Mouse (Mus musculus) kidney, embryonic 14.5 days (tissue): ENCODE measurements around the gene Hoxb8. TPM values are rescaled to one million over a fixed set of nuclear protein-coding genes. Genes with fewer than 3 reads are reported as not detected.
A peak's percentile ranks its signal among the peaks of the same experiment; 100 is the strongest.

Experiments
- ATAC-seq: fragments of 200-750 bp; cut with Nextera tagmentation; 2 replicates; pipeline ENCODE4 v1.8.0; 2017; ENCODE audit warnings: moderate number of reproducible peaks, mild to moderate bottlenecking, moderate TSS enrichment, moderate library complexity; ENCODE audit not compliant: low FRiP score, low TSS enrichment
- H3K27ac ChIP-seq: fragments of 300-500 bp; sonication (generic); 2 replicates; pipeline ENCODE4 v1.5.1; 2014; ENCODE audit warnings: low read depth, mild to moderate bottlenecking, low read length, moderate library complexity, mixed read lengths
- H3K27me3 ChIP-seq: fragments of 300-500 bp; sonication (generic); 2 replicates; pipeline ENCODE4 v1.6.1; 2014; ENCODE audit warnings: mild to moderate bottlenecking, low read length; ENCODE audit not compliant: control insufficient read depth, insufficient read depth
- H3K36me3 ChIP-seq: fragments of 300-500 bp; sonication (generic); 2 replicates; pipeline ENCODE4 v1.6.1; 2014; ENCODE audit warnings: low read length, mixed read lengths; ENCODE audit not compliant: control insufficient read depth, insufficient read depth
- H3K4me1 ChIP-seq: fragments of 300-500 bp; sonication (generic); 2 replicates; pipeline ENCODE4 v1.6.1; 2014; ENCODE audit warnings: low read length, mixed read lengths; ENCODE audit not compliant: control insufficient read depth, insufficient read depth
- H3K4me2 ChIP-seq: fragments of 300-500 bp; sonication (generic); replicated peaks from 2 replicates; pipeline ENCODE4 v1.6.1; 2014; ENCODE audit warnings: low read depth, mild to moderate bottlenecking, low read length
- H3K4me3 ChIP-seq: fragments of 300-500 bp; sonication (generic); 2 replicates; pipeline ENCODE4 v1.5.1; 2014; ENCODE audit warnings: mild to moderate bottlenecking, low read length
- H3K9ac ChIP-seq: fragments of 300-500 bp; sonication (generic); 2 replicates; pipeline ENCODE4 v1.6.1; 2014; ENCODE audit warnings: low read depth, mild to moderate bottlenecking, low read length, moderate library complexity
- H3K9me3 ChIP-seq: fragments of 300-500 bp; sonication (generic); 2 replicates; pipeline ENCODE4 v1.6.1; 2016; ENCODE audit warnings: low read length; ENCODE audit not compliant: control insufficient read depth
- WGBS: fragments of 180-500 bp; shearing (Covaris S2); extraction: QIAGEN DNeasy Blood & Tissue Kit; methylation state at CpG from one replicate; pipeline ENCODE4 v1.1.7; 2014; 5-methylcytosine and 5-hydroxymethylcytosine counted together
- polyA plus RNA-seq: library from polyadenylated mRNA; unstranded; fragments of >200 nt; fragmentation: Nextera tagmentation; extraction: Ambion mirVana; gene quantifications from 2 replicates; pipeline ENCODE4 v1.2.1, GENCODE M21; 2014

Hoxb8 gene
- polyA plus RNA-seq, 1 experiment from 2014 or later: 12.7 TPM

- WGBS: 4% methylated on average over 13 of the region's 13 CpGs
- Histone ChIP-seq H3K36me3 (peaks cover 26% of the 10 kb centered on the region), H3K9me3 (no peaks in the 10 kb centered on the region), H3K27ac (peak overlapping the region; percentile 100), H3K9ac (peak overlapping the region; percentile 99), H3K4me1 (peaks cover 43% of the 10 kb centered on the region), H3K4me2 (peak overlapping the region; percentile 95), H3K27me3 (no peaks in the 10 kb centered on the region), H3K4me3 (peak overlapping the region; percentile 53)
- peak; percentile 88 for ATAC-seq
Measured at GRCm38 (mm10) chr11:96306908-96307269, 25.2 kb downstream of the Hoxb8 start.

- Histone ChIP-seq H3K4me3 (peak overlapping the region; percentile 53), H3K9ac (peak overlapping the region; percentile 99)
- WGBS: 8% methylated on average over 4 of the region's 4 CpGs
Measured at GRCm38 (mm10) chr11:96308763-96309162, 27.1 kb downstream of the Hoxb8 start.

GRCm38 (mm10) chr11:96309288-96309687 lies 27.6 kb downstream of the Hoxb8 start:
- peaks cover 15% of the 10 kb centered on the region for H3K36me3 ChIP-seq
- peak overlapping the region; percentile 95 for H3K4me2 ChIP-seq
- 2% methylated on average over 4 of the region's 4 CpGs for WGBS
- peaks cover 45% of the 10 kb centered on the region for H3K4me1 ChIP-seq
- H3K27me3 ChIP-seq: no peaks in the 10 kb centered on the region
- peak overlapping the region; percentile 100 for H3K27ac ChIP-seq
- ATAC-seq: peak; percentile 17; the same call in 1 of the 2 replicates
- peak overlapping the region; percentile 53 for H3K4me3 ChIP-seq
- H3K9me3 ChIP-seq: no peaks in the 10 kb centered on the region
- peak overlapping the region; percentile 99 for H3K9ac ChIP-seq

More at GRCm38 (mm10) chr11:96308763-96309162, 27.1 kb downstream of the Hoxb8 start:
- Histone ChIP-seq H3K27ac (peak overlapping the region; percentile 100), H3K4me2 (peak overlapping the region; percentile 95), H3K36me3 (peaks cover 16% of the 10 kb centered on the region), H3K4me1 (peaks cover 46% of the 10 kb centered on the region), H3K27me3 (no peaks in the 10 kb centered on the region), H3K9me3 (no peaks in the 10 kb centered on the region)
- no peak for ATAC-seq

GRCm38 (mm10) chr11:96310183-96310938 lies 28.7 kb downstream of the Hoxb8 start:
- H3K9ac ChIP-seq: peak overlapping the region; percentile 99
- H3K27me3 ChIP-seq: no peaks in the 10 kb centered on the region
- peaks cover 8% of the 10 kb centered on the region for H3K36me3 ChIP-seq
- WGBS: 6% methylated on average over 20 of the region's 20 CpGs
- peak overlapping the region; percentile 100 for H3K27ac ChIP-seq
- peaks cover 40% of the 10 kb centered on the region for H3K4me1 ChIP-seq
- no peaks in the 10 kb centered on the region for H3K9me3 ChIP-seq
- H3K4me2 ChIP-seq: peak overlapping the region; percentile 95
- no peak for ATAC-seq
- peak overlapping the region; percentile 53 for H3K4me3 ChIP-seq

- peak overlapping the region; percentile 100 for H3K27ac ChIP-seq
- no peak for ATAC-seq
- H3K36me3 ChIP-seq: peaks cover 1% of the 10 kb centered on the region; the same call in 1 of the 2 replicates
- no peaks in the 10 kb centered on the region for H3K27me3 ChIP-seq
- H3K4me2 ChIP-seq: peak overlapping the region; percentile 95
- H3K4me3 ChIP-seq: peak overlapping the region; percentile 53
- H3K9me3 ChIP-seq: no peaks in the 10 kb centered on the region
- peak overlapping the region; percentile 99 for H3K9ac ChIP-seq
- WGBS: 9% methylated on average over 6 of the region's 6 CpGs
- H3K4me1 ChIP-seq: peaks cover 40% of the 10 kb centered on the region
Measured at GRCm38 (mm10) chr11:96311097-96311496, 29.4 kb downstream of the Hoxb8 start.

GRCm38 (mm10) chr11:96311520-96312417 lies 30.1 kb downstream of the Hoxb8 start:
- no peaks in the 10 kb centered on the region for H3K27me3 ChIP-seq
- peaks cover 43% of the 10 kb centered on the region for H3K4me1 ChIP-seq
- peak overlapping the region; percentile 99 for H3K9ac ChIP-seq
- under 1% methylated on average over 31 of the region's 31 CpGs for WGBS
- H3K27ac ChIP-seq: peak overlapping the region; percentile 100
- no peaks in the 10 kb centered on the region; the same call in 1 of the 2 replicates for H3K36me3 ChIP-seq
- H3K4me3 ChIP-seq: peak overlapping the region; percentile 53
- H3K9me3 ChIP-seq: no peaks in the 10 kb centered on the region
- peak; percentile 50 for ATAC-seq
- H3K4me2 ChIP-seq: peak overlapping the region; percentile 95

- no peak for ATAC-seq
- H3K36me3 ChIP-seq: no peaks in the 10 kb centered on the region; the same call in 1 of the 2 replicates
- peaks cover 48% of the 10 kb centered on the region for H3K4me1 ChIP-seq
- H3K27ac ChIP-seq: peak overlapping the region; percentile 100
- peak overlapping the region; percentile 95 for H3K4me2 ChIP-seq
- peak overlapping the region; percentile 53 for H3K4me3 ChIP-seq
- WGBS: 24% methylated on average over 2 of the region's 2 CpGs
- H3K9ac ChIP-seq: peak overlapping the region; percentile 99
- no peaks in the 10 kb centered on the region for H3K27me3 ChIP-seq
- H3K9me3 ChIP-seq: no peaks in the 10 kb centered on the region
Measured at GRCm38 (mm10) chr11:96313134-96313533, 31.4 kb downstream of the Hoxb8 start.

- no peaks in the 10 kb centered on the region; the same call in 1 of the 2 replicates for H3K36me3 ChIP-seq
- H3K4me1 ChIP-seq: peaks cover 44% of the 10 kb centered on the region
- H3K9ac ChIP-seq: peak overlapping the region; percentile 99
- peak overlapping the region; percentile 53 for H3K4me3 ChIP-seq
- H3K27ac ChIP-seq: peak overlapping the region; percentile 100
- no peaks in the 10 kb centered on the region for H3K9me3 ChIP-seq
- H3K4me2 ChIP-seq: peak overlapping the region; percentile 95
- WGBS: 7% methylated on average over 12 of the region's 12 CpGs
- ATAC-seq: no peak
- no peaks in the 10 kb centered on the region for H3K27me3 ChIP-seq
Measured at GRCm38 (mm10) chr11:96313806-96314428, 32.2 kb downstream of the Hoxb8 start.
